Mouse (Mus musculus) left cerebral cortex, postnatal 14 days (tissue): Measurements from ENCODE around the gene Wwc1. TPM values are rescaled to one million over a fixed set of nuclear protein-coding genes. Genes with fewer than 3 reads are reported as not detected.
"Not testable (repeated sequence)": the region's sequence is repeated elsewhere in the genome, so short reads cannot be mapped to it uniquely, and the experiment has no call there.

Source experiments
- DNase-seq, 2 experiments: peaks; one replicate each; pipeline ENCODE4 v3.0.0; 2021 to 2022; ENCODE audit warnings: low spot score in 2 of 2, mixed read lengths in 1 of 2
- intact Hi-C: fragments of 180-260 bp; cut with DNase I; formaldehyde crosslinking; loops from one replicate; pipeline ENCODE4 v1.15.1; 2025
- total RNA-seq, 2 experiments: library from RNA; stranded (reverse); gene quantifications; 2 replicates each; pipeline ENCODE4 v1.2.3; 2021

Wwc1 gene
- total RNA-seq, 2 experiments from 2014 or later = 151 to 159 TPM

GRCm38 (mm10) chr11:35798874-35799273, 181.5 kb downstream of the Wwc1 start, which contains the start of gene Fbll1:
Fbll1 (minus strand) TSS chr11:35798884.
- intact Hi-C loops = no loop called here
- peak in 1 of 2 experiments; percentile 20 for DNase-seq

GRCm38 (mm10) chr11:35798495-35798820, 181.9 kb downstream of the Wwc1 start:
- intact Hi-C loops = no loop called here
- DNase-seq = peak; percentile 82 to 84

- intact Hi-C loops = no loop called here
- DNase-seq = peak; percentile 52 to 54
These were observed 182.4 kb downstream of the Wwc1 start for GRCm38 (mm10) chr11:35797751-35798494.

GRCm38 (mm10) chr11:35792800-35793199, 187.5 kb downstream of the Wwc1 start:
- intact Hi-C loops, DNase-seq: not testable (repeated sequence)

- intact Hi-C loops = no loop called here
These were observed 191.9 kb downstream of the Wwc1 start for GRCm38 (mm10) chr11:35788443-35788842.

More at GRCm38 (mm10) chr11:35788443-35788842, 191.9 kb downstream of the Wwc1 start:
- DNase-seq = no peak

Other genes starting within 250 kb of the Wwc1 start
- 10 to 100 TPM; 50.9 to 51.4 TPM for gene Pank3, start 211.0 kb downstream of the Wwc1 start, total RNA-seq
- 10 to 100 TPM; 48.7 to 50.3 TPM for gene Fbll1, start 181.6 kb downstream of the Wwc1 start, total RNA-seq
- 10 to 100 TPM; 45.4 to 47.9 TPM for gene Rars, start 146.0 kb downstream of the Wwc1 start, total RNA-seq